Mouse (Mus musculus) frontal cortex, postnatal 10 days (tissue): Measurements from ENCODE around the gene Khdrbs2.
A peak's percentile ranks its signal among the peaks of the same experiment; 100 is the strongest.

Experiments used
- DNase-seq, 2 experiments: peaks; one replicate each; pipeline ENCODE4 v3.0.0; 2022; ENCODE audit warnings: low spot score in 2 of 2, mixed read lengths in 1 of 2

Khdrbs2 gene

GRCm38 (mm10) chr1:32172506-32173239 lies at the start of gene Khdrbs2:
Gene Khdrbs2 (plus strand): TSS chr1:32172714.
- peak; percentile 84 to 90 for DNase-seq

- DNase-seq, result no peak
Observed at GRCm38 (mm10) chr1:32174566-32174965, 2.1 kb downstream of the Khdrbs2 start.

- DNase-seq, result no peak
Observed at GRCm38 (mm10) chr1:32199664-32200260, 27.2 kb downstream of the Khdrbs2 start.

- no peak for DNase-seq
Observed at GRCm38 (mm10) chr1:32248443-32248842, 75.9 kb downstream of the Khdrbs2 start.

- DNase-seq, result no peak
Observed at GRCm38 (mm10) chr1:32249602-32250001, 77.1 kb downstream of the Khdrbs2 start.

- no peak for DNase-seq
Observed at GRCm38 (mm10) chr1:32250337-32250736, 77.8 kb downstream of the Khdrbs2 start.

GRCm38 (mm10) chr1:32258942-32259341 lies 86.4 kb downstream of the Khdrbs2 start:
- no peak for DNase-seq

- no peak for DNase-seq
Observed at GRCm38 (mm10) chr1:32270519-32270918, 98.0 kb downstream of the Khdrbs2 start.

GRCm38 (mm10) chr1:32294702-32295101 lies 122.2 kb downstream of the Khdrbs2 start:
- DNase-seq, result no peak

GRCm38 (mm10) chr1:32301391-32301790 lies 128.9 kb downstream of the Khdrbs2 start:
- no peak for DNase-seq

- DNase-seq, result no peak
Observed at GRCm38 (mm10) chr1:32309074-32309473, 136.6 kb downstream of the Khdrbs2 start.

- DNase-seq, result no peak
Observed at GRCm38 (mm10) chr1:32309637-32310036, 137.1 kb downstream of the Khdrbs2 start.

- no peak for DNase-seq
Observed at GRCm38 (mm10) chr1:32339108-32339507, 166.6 kb downstream of the Khdrbs2 start.

- no peak for DNase-seq
Observed at GRCm38 (mm10) chr1:32347538-32347937, 175.0 kb downstream of the Khdrbs2 start.

GRCm38 (mm10) chr1:32352076-32352475 lies 179.6 kb downstream of the Khdrbs2 start:
- DNase-seq, result no peak

- no peak for DNase-seq
Observed at GRCm38 (mm10) chr1:32363539-32363938, 191.0 kb downstream of the Khdrbs2 start.

GRCm38 (mm10) chr1:32397553-32397952 lies 225.0 kb downstream of the Khdrbs2 start:
- no peak for DNase-seq

GRCm38 (mm10) chr1:32407651-32408050 lies 235.1 kb downstream of the Khdrbs2 start:
- DNase-seq, result no peak

- no peak for DNase-seq
Observed at GRCm38 (mm10) chr1:32428410-32428809, 255.9 kb downstream of the Khdrbs2 start.

- DNase-seq, result no peak
Observed at GRCm38 (mm10) chr1:32429493-32429892, 257.0 kb downstream of the Khdrbs2 start.

- no peak for DNase-seq
Observed at GRCm38 (mm10) chr1:32430516-32430915, 258.0 kb downstream of the Khdrbs2 start.

GRCm38 (mm10) chr1:32433118-32433517 lies 260.6 kb downstream of the Khdrbs2 start:
- no peak for DNase-seq

GRCm38 (mm10) chr1:32443927-32444326 lies 271.4 kb downstream of the Khdrbs2 start:
- no peak for DNase-seq
